Mouse (Mus musculus) frontal cortex, postnatal 14 days (tissue): Measurements from ENCODE around the gene Lipt1.
A peak's percentile ranks its signal among the peaks of the same experiment; 100 is the strongest.

ENCODE experiments used
- DNase-seq, 2 experiments: peaks; one replicate each; pipeline ENCODE4 v3.0.0; 2022; ENCODE audit warnings: low spot score in 2 of 2

Gene Lipt1

GRCm38 (mm10) chr1:37871704-37872103 is at the start of gene Lipt1:
Lipt1 (plus strand) TSS chr1:37871738.
- DNase-seq, result no peak

GRCm38 (mm10) chr1:37831681-37832080 is 39.9 kb upstream of the Lipt1 start:
- no peak for DNase-seq

DNA sequence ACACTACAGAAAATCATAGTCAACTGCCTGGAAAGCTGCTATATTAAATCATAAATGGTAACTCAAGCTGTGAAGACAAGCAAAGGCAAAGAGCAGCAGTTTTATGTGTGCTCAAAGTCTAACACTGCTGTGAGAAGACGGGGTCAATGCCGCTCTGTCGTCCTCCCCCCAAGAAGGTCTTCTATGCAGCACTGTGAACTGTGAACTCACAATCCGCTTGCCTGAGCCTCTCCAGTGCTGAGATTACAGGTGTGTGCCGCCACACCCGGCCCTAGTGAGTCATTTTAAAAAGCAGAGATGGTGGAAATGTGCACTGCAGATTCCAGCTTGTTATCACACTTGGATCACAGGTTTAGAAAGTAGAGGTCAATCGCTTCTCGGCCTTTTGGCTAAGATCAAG is 24.7 kb upstream of the Lipt1 start:
- DNase-seq, result no peak

DNA sequence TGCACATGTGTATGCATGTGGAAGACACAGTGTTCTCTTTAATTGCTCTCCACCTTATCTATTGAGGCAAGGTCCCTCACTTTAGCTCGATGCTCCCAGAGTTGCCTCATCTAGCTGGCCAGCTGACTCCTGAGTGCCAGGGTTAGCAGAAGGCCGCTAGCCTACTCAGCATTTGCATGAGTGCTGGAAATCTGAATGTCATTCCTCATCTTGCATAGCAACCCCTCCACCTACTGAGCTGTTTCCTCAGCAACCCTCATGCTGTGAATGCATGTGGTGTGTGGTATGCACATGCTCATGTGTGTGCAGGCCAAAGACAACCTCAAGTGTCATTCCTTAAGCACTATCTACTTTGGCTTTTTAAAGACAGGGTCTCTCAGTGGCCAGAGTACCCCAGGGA is 20.8 kb upstream of the Lipt1 start:
- no peak for DNase-seq

GRCm38 (mm10) chr1:37864511-37865400 is 6.8 kb upstream of the Lipt1 start:
- DNase-seq, result peak; percentile 99

DNA sequence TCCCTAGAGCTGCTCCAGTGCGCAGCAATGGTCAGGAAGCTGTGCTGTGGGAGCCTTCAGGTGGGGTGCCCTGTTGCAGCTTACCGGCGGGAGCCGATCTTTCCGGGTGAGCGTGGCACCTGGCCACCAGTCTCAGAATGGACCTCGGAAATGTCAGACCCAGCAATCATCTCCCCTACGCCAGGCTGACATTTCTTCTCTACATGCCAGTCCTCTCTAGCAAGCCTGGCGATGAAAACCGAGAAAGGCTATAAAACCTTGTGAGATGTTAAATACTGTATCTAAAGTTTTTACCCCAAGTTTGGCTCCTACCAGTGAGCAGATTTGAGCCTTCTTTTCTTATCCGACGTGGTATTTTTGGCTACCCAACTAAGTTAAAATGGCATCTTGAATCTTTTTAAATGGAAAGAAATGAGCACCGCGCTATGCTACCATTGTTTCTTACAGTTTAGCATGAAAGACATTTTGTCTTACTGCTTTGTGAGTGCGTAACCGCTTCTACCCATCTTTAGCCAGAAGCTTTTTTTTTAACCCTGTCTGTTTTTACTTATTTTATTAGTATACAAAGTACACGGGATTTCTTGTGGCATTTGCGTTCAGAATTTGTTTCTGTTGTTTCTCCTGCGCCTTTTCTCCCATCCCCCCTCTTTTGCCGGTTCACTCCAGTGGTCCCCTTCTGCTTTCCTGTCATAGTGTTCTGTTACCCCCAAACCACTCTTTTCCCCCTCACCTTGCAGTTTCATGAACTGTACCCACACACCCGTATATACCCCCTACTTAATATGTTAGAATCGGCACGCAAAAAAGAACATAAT is 5.9 kb upstream of the Lipt1 start:
- DNase-seq, result no peak

- no peak for DNase-seq
These were observed 5.3 kb upstream of the Lipt1 start, which contains the start of gene Tsga10 for GRCm38 (mm10) chr1:37866286-37866685. Tsga10 (minus strand) TSS chr1:37866429.

- no peak for DNase-seq
These were observed 4.5 kb upstream of the Lipt1 start for GRCm38 (mm10) chr1:37867056-37867455.

DNA sequence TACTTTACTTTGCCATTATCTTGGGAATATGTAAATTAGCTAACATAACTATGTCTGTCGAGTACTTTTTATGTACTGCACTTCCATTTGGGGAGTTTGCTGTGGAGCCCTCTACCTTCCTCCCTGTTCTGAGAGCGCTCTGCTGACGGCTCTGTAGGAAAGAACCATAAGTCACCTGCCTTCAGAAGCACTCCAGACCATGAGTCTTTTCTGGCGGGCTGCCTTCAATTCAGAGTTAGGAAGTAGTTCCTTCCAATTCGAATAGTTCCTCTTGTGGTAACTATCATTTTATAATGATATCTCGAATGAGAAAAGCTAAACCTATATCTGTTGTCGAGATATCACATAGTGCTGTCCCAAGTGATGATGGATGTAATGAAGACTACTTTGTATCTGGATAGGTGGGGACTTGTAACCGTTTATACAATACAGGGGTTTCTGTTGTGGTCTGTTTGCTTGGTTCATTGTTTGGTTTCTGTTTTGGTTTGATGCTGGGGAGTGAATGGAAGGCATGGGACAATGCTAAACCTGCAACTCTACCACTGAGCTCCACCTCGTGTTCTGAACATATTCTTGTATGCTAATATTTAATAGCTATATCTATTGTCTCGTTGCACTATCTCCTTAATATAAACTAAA is 3.7 kb upstream of the Lipt1 start:
- no peak for DNase-seq

DNA sequence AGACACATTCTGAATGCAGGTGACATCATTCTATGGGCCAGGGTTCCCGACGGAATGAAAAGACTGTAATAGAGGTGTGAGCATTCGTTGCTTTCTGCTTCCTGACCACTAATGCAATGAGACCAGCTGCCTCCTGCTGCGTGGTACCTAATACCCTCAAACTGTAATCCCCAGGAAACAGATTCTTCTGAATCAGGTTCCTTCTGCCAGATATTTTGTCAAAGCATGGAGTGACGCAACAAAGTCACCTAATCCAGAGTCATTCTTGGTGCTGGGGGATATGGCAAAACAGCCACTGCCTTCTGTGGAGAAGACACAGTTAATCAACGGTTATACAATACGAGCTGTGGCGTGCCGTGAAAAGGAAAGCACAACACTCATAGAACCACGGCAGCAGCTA is 2.9 kb upstream of the Lipt1 start:
- no peak for DNase-seq

DNA sequence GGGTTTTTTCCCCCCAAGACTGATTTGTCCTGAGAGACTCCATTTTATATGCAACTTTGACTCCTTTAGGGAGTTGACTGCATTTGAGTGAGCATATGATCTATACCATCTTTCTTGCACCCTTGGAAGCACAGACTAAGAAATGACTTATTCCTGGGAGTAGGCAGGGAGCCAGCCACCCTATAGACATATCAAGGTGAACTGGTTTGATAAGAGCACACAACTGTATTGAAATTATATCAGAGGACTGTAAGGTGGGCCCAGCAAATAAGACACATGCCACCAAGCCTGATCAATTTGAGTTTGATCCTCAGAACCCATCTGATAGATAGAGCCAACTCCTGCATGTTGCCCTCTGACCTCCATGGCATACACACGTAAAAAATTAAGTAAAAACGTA is 2.2 kb upstream of the Lipt1 start:
- no peak for DNase-seq

GRCm38 (mm10) chr1:37872131-37873067 is 861 bp downstream of the Lipt1 start:
- DNase-seq, result peak; percentile 68 to 79

DNA sequence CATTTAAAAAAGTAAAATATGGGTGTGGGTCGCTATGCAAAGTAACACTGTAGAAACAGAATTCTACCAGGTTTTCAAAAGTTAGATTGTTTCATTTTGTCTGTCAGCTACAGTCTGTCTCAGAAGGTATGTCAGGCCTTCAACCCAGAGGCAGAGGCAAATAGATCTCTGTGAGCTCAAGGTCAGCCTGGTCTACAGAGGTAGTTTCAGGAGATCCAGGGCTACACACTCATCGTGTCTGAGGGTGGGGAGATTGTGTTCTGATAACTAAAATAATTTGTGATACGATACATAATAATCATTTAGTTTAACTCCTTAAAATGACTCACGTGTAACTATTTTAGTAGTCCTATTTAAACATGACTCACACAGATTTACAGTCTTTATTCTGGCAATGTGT is 1.6 kb downstream of the Lipt1 start:
- DNase-seq, result no peak

DNA sequence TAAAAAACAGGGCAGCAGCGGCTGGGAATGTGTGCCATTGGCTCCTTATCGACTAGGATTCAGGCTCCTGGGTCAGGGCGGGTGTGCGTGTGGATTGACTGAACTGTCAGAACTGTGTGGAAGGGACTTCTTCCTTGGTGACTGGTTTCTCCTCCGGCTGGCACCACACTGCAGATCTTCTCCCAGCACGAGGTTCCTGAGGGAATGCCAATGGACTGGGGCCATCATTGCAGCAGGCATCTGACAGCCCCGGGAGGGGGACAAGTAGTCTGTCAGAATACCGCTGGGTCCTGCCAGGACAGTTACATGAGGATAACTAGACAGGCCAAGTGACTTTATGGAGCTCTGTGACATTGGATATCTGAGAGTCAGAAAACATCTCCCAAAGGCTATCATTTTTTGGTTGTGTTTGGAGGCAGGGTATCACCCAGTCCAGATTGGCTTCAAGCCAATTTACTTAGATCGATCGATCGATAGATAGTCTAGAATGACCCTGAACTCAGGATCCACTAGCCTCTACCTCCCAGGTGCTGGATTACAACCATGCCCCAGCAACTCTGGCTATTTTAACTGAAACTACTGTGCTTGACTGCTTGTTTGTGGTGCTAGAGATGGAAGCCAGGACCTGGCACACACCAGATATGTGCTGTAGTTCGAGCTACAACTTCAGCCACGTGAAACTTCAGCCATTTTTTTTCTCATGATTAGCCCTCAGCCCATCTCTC is 6.4 kb downstream of the Lipt1 start:
- no peak for DNase-seq

GRCm38 (mm10) chr1:37883411-37883810 is 11.9 kb downstream of the Lipt1 start:
- DNase-seq, result no peak

DNA sequence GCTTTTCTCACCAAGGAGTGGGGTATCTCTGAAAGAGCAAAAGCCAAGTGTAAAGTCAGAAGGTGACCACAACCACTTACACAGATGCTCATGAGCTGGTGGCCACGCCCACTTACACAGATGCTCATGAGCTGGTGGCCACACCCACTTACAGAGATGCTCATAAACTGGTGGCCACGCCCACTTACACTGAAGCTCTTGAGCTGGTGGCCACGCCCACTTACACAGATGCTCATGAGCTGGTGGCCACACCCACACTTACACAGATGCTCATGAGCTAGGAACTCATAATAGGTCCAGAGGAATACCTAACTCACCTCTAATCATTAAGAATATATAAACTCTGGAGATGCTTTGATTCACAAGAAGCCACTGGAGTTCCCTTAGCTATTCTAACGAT is 12.9 kb downstream of the Lipt1 start:
- DNase-seq, result no peak

- DNase-seq, result no peak
These were observed 17.7 kb downstream of the Lipt1 start for GRCm38 (mm10) chr1:37889206-37889605.

- DNase-seq, result peak; percentile 82 to 83
These were observed 18.6 kb downstream of the Lipt1 start, which contains the start of the genes Mitd1 and Mrpl30 for GRCm38 (mm10) chr1:37890025-37890652. Mitd1 (minus strand) TSS chr1:37890411. Mrpl30 (plus strand) TSS chr1:37890477.

GRCm38 (mm10) chr1:37891400-37891799 is 19.9 kb downstream of the Lipt1 start:
- DNase-seq, result no peak

DNA sequence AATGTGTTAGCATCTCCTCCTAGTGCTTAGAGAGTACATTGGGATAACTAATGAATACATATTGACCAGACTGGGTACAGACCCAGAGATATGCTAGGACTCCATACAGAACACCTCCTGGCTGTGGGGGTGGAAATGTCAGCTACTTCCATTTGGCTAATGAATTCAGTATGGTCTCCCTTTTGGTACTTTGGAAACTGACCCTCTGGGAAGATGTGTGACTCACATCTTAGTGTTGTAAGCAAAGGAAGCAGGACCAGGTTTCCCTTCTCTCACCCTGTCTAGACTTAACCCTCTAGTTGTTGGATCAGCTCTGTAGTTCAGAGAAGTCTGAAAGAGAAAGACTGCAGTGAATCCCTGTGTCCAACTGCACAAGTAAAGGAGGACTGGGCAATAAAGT is 23.1 kb downstream of the Lipt1 start:
- no peak for DNase-seq
